Mouse (Mus musculus) MN1 (cell line): ENCODE measurements at regions not wholly inside any gene's neighbourhood (a gene's known extent, or its start where the extent isn't known, plus 50 kb on each side); places are given as distances from the start of the nearest gene placed in this dataset.

Experiments
- DNase-seq: peaks from one replicate; pipeline ENCODE4 v3.0.0-alpha.2; 2016; ENCODE audit warnings: low spot score

DNA sequence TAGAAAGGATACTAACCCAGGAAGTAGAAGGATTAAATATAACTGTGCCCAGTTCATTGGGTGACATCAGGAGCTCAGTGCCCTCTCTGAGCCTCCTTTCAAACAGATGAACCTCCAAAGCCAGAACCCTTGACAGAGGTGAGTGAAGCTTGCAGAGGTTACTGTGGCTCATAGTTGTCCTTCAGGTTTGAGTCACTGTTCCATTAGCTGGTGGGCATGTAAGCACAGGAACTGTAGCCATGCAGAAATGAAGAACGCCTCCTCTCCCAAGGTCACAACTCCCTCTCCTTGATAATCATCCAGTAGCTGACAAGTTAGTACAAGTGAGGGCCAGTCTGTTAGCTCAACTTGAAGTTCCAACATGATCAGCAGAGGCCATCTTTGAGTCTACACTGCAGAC is 794.1 kb upstream of the Lrrc6 start:
- DNase-seq = no peak

DNA sequence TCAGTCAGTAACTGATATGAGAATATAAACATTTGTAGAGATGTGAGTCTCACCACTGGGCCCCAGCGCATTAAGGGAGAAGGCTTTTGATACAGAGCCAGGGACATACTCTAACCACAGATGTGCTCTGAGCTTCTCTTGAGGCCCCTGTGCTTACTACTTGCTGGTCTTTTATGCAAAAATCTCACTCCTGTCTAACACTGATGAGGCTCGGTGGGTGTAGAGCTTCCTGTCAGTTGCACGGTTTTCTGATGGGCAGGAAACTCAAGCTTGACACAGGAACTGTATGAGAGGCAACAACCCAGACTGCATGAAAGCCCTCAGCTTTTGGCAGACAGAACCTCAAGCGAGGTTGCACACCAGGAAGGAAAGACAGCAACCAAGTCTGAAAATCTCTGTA is 789.0 kb upstream of the Lrrc6 start:
- no peak for DNase-seq

DNA sequence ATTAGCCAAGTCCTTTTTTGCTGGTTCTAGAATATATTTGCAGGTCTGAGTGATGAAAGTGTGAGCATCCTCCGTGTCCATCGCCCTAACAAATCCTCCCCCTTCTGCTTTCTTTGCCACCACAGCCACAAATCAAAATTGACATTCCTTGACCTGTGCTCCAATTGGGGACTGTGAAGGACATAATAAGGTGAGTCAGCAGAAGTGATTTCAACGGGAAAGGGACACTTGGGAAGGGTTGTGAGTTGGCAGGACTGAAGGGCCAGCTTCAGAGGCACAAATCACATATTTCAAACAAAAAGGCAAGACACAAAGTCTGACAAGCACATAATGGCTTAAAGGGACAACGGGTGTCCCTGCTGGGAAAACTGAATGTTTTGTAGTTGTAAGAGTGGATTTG is 784.2 kb upstream of the Lrrc6 start:
- DNase-seq = no peak

DNA sequence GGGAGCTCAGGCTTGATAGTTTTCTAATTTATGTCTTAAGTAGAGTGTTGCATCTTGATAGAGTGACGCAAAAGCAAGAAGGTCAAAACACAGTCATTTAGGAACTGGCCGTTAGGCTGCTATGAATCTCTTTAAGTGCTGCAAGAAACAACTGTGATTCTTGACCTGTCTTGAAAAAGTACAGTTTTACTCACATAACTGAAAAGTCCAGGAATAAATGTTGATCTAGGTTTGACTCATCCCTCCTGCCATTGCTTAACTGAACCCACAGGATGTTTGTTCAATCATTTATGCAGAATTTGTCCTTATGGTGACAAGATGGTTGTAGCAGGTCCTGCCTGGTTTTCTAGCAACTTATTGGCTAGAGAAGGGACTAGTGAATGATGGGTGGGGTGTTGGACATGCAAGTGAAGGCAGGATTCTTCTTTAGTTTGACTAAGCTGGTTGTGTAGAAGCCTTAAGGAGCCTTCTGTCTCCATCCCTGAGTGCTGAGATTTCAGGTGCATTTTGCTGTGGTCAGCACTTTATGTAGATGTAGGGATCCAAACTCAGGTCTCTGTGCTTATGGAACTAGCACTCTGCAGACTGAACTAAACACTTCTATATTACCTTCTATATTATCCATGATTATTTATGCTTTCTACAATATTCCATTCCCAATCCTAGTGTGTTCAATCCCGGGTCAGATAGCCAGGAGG is 782.7 kb upstream of the Lrrc6 start:
- DNase-seq = no peak

- no peak for DNase-seq
Measured at GRCm38 (mm10) chr15:67278869-67279268, 778.2 kb upstream of the Lrrc6 start.

- no peak for DNase-seq
Measured at GRCm38 (mm10) chr15:67275058-67275457, 774.3 kb upstream of the Lrrc6 start.

- DNase-seq = no peak
Measured at GRCm38 (mm10) chr15:67272397-67272796, 771.7 kb upstream of the Lrrc6 start.

- no peak for DNase-seq
Measured at GRCm38 (mm10) chr15:67263723-67264122, 763.0 kb upstream of the Lrrc6 start.

DNA sequence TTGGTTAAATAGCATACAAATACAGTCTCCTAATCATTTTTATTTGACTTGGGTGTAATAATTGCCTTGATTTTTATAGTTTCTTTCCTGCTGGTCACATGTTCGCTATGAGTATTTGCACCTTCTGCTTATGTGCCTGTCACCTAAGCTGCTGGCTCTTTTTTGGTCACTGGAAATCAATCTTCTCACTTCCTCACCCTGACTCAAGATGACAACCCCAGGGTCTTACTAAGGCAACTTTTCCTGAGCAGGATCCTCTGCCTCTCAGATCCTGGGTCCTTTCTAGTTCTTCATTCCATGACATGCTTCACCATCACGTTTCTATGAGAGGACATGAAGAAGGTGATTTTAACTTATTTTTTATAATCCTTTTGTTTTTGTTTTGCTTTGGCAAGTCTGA is 762.6 kb upstream of the Lrrc6 start:
- DNase-seq = no peak

DNA sequence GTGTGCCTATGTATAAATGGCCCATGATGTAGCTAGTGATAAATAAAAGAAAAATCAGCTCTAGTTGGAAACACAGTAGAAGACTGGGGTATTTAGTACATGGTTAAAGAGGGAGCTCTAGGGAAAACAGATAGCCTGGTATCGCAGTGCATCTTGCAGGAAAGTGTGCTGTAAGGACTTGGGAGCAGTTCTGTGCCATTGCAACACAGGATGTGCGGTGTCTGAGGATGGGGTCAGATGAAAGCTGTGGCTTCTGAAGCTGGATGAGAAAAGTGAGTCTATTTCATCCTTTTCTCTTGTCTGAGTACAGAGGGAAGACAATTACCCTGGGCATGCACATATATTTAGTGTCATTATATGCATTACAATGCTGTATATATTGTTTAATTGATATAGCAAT is 761.6 kb upstream of the Lrrc6 start:
- no peak for DNase-seq

- DNase-seq = no peak
Measured at GRCm38 (mm10) chr15:67260666-67261065, 760.0 kb upstream of the Lrrc6 start.

DNA sequence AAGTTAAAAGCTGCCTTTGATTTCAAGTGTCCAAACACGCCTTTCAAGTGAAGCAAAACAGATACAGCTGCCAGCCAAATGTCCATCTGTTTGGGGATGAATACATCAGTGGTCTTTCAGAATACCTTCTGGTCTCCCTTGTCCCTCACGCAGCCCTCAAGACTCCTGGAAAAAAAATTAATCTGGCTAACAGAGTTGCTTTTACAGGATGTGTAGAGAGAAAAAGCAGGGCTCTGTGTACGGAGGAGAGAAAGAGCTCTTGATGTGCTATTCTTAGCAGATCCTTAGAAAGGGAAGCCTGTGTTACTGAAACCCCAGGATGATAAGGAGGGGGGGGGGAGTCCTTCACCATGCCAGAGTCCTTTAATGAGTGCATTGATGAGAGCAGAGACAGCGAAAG is 748.4 kb upstream of the Lrrc6 start:
- no peak for DNase-seq

GRCm38 (mm10) chr15:67248471-67248870 is 747.8 kb upstream of the Lrrc6 start:
- no peak for DNase-seq

- DNase-seq = no peak
Measured at GRCm38 (mm10) chr15:67245658-67246268, 745.1 kb upstream of the Lrrc6 start.

DNA sequence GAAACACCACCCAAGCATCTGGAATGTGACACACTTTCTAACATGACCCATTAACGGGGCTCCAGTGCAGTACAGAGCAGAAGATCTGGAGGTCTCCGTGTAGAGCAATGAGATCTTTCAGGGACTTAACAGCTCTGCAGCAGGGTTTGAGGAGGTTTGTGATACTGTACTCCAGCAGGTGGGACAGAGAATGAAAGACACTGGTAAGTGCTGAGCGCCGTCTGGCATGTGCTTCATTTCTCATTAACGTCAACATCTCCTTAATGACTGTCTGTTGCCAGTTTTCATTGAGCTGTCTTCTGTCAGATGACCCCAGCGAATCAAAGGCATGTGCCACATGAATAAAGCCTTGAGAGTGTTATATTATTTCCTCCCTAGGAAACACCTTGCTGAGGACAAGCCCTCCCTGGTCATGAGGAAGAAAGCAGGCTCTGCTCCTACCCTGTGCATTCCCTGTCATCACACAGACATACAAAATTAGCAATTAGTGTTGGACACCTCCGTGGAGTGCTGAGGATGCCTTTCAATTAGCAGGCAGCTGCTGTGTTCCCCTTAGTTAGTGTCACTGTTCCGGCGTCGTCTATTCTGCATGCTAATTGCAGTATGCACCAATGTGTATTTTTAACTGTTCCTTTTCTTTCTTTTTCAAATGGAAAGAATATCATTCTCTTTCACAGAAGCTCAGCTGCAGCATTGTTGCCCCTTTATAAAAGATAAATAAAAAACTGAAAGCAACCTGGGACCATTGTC is 744.4 kb upstream of the Lrrc6 start:
- no peak for DNase-seq

- no peak for DNase-seq
Measured at GRCm38 (mm10) chr15:67235107-67235785, 734.5 kb upstream of the Lrrc6 start.

DNA sequence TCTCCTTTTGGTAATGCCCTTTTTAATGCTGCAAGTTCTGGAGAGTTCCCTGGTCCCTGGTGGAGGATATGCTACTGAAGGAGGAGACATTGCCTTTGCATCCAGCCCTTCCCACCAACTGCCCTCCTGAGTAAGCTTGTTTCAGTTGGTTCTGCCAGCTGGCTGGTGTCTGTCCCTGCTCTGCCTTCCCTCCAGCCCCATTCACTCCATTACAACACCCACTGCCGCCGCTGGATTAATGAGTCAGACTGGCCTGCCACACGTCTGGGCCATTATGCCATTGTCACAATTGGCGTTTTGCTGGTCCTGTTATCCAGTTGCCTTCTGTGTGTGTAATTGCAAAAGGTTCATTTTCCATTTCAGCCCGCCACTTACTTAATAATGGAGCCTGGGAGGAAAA is 728.6 kb upstream of the Lrrc6 start:
- DNase-seq = no peak

- DNase-seq = no peak
Measured at GRCm38 (mm10) chr15:67228633-67229032, 727.9 kb upstream of the Lrrc6 start.

DNA sequence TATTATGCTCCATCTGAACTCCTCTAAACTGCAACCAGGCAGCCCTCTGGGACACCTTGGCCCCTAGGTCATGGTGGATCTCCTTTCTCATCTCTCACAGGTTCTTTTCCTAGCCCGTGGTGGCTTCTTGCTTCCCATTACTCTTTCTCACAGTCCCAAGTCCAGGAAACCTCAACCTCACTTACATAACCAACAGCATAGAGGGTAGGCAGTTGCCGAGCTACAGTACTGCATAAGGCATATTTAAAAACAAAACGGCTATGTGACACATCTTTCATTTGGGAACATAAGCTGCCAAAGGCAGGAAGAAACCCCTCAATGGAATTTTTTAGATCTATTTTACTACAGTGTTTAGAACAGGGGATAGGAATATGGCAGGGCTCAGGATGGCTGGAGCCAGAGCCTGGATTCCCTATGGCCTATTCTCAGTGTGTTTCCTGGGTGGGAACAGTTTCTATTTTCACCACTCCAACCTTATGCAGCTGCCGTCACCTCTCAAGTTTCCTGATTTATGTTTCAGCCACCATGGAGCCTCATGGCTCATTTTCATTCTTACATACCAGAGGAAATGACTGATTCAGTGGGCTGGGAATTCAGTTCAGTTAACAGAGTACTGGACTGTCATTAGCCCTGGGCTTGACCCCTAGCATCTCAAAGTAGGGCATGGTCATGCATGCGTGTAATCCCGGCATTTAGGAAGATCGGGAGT is 726.9 kb upstream of the Lrrc6 start:
- no peak for DNase-seq

DNA sequence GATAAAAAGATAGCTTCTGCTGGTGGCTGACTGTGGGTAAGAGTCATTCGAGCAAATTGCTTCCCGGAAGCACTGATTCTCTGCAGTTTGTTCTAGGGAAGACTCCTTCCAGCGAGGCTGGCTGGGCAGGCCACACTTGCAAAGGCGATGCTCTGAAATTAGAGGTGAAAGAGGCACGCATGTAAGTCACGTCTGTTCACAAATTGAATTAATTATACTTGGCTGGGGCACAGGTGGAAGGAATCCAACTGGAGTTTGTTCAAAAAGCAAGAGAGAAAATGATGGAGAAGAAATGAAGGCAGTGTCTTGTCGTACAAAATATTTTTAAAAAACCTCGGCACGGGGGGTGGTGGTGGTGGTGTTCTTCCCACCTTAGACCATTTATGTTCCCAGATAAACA is 726.2 kb upstream of the Lrrc6 start:
- no peak for DNase-seq
